Mouse (Mus musculus): ENCODE measurements around the gene Srp54a.
"Not testable (repeated sequence)": the region's sequence is repeated elsewhere in the genome, so short reads cannot be mapped to it uniquely, and the experiment has no call there.

Srp54a gene

GRCm38 (mm10) chr12:55079726-55080600 lies at the start of gene Srp54a, which contains the start of gene 2700097O09Rik:
TSS of gene Srp54a (plus strand) at chr12:55080262.
TSS of gene 2700097O09Rik (minus strand) at chr12:55080110.
- peak; percentile 95 to 97 for DNase-seq (ENCODE audit: low spot score in 2 of 2)

- DNase-seq (ENCODE audit: low spot score in 2 of 2): no peak
Observed at GRCm38 (mm10) chr12:55041011-55041410, 39.1 kb upstream of the Srp54a start.

GRCm38 (mm10) chr12:55049731-55050353 lies 30.2 kb upstream of the Srp54a start:
- DNase-seq (ENCODE audit: low spot score in 2 of 2): no peak

- peak in 1 of 2 experiments; percentile 49 for DNase-seq (ENCODE audit: low spot score in 2 of 2)
Observed at GRCm38 (mm10) chr12:55051210-55052173, 28.6 kb upstream of the Srp54a start.

- peak in 1 of 2 experiments; percentile 22 for DNase-seq (ENCODE audit: low spot score in 2 of 2)
Observed at GRCm38 (mm10) chr12:55053267-55053666, 26.8 kb upstream of the Srp54a start.

GRCm38 (mm10) chr12:55054551-55055241 lies 25.4 kb upstream of the Srp54a start:
- no peak for DNase-seq (ENCODE audit: low spot score in 2 of 2)

- no peak for DNase-seq (ENCODE audit: low spot score in 2 of 2)
Observed at GRCm38 (mm10) chr12:55056703-55057102, 23.4 kb upstream of the Srp54a start.

GRCm38 (mm10) chr12:55058865-55059615 lies 21.0 kb upstream of the Srp54a start:
- DNase-seq (ENCODE audit: low spot score in 2 of 2): no peak

GRCm38 (mm10) chr12:55059812-55060211 lies 20.2 kb upstream of the Srp54a start:
- no peak for DNase-seq (ENCODE audit: low spot score in 2 of 2)

- no peak for DNase-seq (ENCODE audit: low spot score in 2 of 2)
Observed at GRCm38 (mm10) chr12:55060212-55060898, 19.7 kb upstream of the Srp54a start.

GRCm38 (mm10) chr12:55061006-55061405 lies 19.1 kb upstream of the Srp54a start:
- no peak for DNase-seq (ENCODE audit: low spot score in 2 of 2)

GRCm38 (mm10) chr12:55062141-55062540 lies 17.9 kb upstream of the Srp54a start:
- DNase-seq (ENCODE audit: low spot score in 2 of 2): no peak

GRCm38 (mm10) chr12:55072495-55072894 lies 7.6 kb upstream of the Srp54a start:
- no peak for DNase-seq (ENCODE audit: low spot score in 2 of 2)

- no peak for DNase-seq (ENCODE audit: low spot score in 2 of 2)
Observed at GRCm38 (mm10) chr12:55073686-55074085, 6.4 kb upstream of the Srp54a start.

- peak in 1 of 2 experiments; percentile 20 for DNase-seq (ENCODE audit: low spot score in 2 of 2)
Observed at GRCm38 (mm10) chr12:55075296-55075695, 4.8 kb upstream of the Srp54a start.

- DNase-seq (ENCODE audit: low spot score in 2 of 2): peak in 1 of 2 experiments; percentile 44
Observed at GRCm38 (mm10) chr12:55078706-55079105, 1.4 kb upstream of the Srp54a start.

- not testable (repeated sequence) for DNase-seq (ENCODE audit: low spot score in 2 of 2)
Observed at GRCm38 (mm10) chr12:55080601-55080942, 510 bp downstream of the Srp54a start.

GRCm38 (mm10) chr12:55092127-55092526 lies 12.1 kb downstream of the Srp54a start:
- peak in 1 of 2 experiments; percentile 0 for DNase-seq (ENCODE audit: low spot score in 2 of 2)

- DNase-seq (ENCODE audit: low spot score in 2 of 2): not testable (repeated sequence)
Observed at GRCm38 (mm10) chr12:55112616-55113015, 32.6 kb downstream of the Srp54a start.

- not testable (repeated sequence) for DNase-seq (ENCODE audit: low spot score in 2 of 2)
Observed at GRCm38 (mm10) chr12:55124242-55124641, 44.2 kb downstream of the Srp54a start, which contains the start of gene Fam177a. TSS of gene Fam177a (plus strand) at chr12:55124469.
